In the genomic region with DNA sequence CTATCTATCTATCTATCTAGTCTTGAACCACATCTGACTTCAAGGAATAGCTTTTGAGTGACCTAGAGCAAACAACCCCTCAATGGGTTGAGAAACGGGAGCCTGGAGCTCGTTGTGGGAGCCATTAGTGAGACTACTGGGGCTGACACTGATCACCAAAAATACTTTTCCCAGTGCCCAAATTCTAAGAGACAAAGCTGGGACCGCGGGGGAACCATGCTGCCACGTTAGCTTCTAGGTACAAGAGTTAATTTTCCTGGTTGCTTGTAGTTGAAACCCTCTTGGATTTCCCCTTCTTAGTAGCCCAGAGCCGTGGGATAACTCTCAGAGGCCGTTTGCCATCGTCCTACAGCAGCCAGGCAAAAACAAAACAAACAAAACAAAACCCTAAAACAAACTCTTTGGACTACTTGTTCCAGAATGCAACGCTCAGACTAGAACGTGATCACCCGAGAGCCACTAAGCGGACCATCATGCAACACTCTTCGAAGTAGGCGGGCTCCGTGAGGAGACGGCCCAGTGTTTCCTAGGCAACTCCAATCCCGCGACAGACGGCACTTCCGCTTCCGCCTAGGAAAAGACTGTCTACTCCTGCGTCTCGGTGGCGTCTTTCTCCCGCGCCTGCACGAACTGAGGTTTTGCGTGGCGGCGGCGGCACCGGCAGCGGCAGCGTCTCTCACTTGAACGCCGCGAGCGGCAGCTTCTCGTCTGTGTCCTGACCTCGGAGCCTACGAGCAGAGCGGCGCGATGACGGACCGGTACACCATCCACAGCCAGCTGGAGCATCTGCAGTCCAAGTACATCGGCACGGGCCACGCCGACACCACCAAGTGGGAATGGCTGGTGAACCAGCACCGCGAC, we compare ENCODE assay signal across 8 mouse cellular contexts. TPM values are rescaled to one million over a fixed set of nuclear protein-coding genes. Genes with fewer than 3 reads are reported as not detected.
A peak's percentile ranks its signal among the peaks of the same experiment; 100 is the strongest.
DNase-seq lines count a peak whose midpoint lies in the region; ATAC-seq lines count a peak whose summit lies in the region.

No protein-coding gene starts in this region.

- DNase-seq in adipocyte (ENCODE audit: low spot score), result peak; percentile 97
- peak; percentile 99 for DNase-seq in embryo, embryonic 10 days (ENCODE audit: low spot score)
- peak; percentile 89 for DNase-seq in gastrocnemius, postnatal 10 days
- peak; percentile 99 for DNase-seq in induced T-regulatory cell, adult 2 months (ENCODE audit: low read depth)
- peak; percentile 95 to 97 for DNase-seq in left cerebral cortex, adult 9 months (ENCODE audit: low spot score in 2 of 2)
- peak; percentile 95 for DNase-seq in right cerebral cortex, postnatal 14 days
- DNase-seq in urinary bladder, postnatal 36 days (ENCODE audit: low spot score in 2 of 2), result peak; percentile 93 to 96

- ATAC-seq in megakaryocyte progenitor cell, adult 5-6 weeks (replicated peaks; ENCODE audit: poor library complexity), result peak; percentile 98

RNA-seq across cellular contexts. Expression of a gene that starts 3.0 kb away (rescaled TPM):
- total RNA-seq in gastrocnemius, postnatal 10 days (2021), result 1 to 10 TPM; 4.8 TPM
- total RNA-seq in megakaryocyte progenitor cell, adult 5-6 weeks (2015), result 17.4 and 18.7 TPM in 2 replicates
- total RNA-seq in megakaryocyte progenitor cell, adult 5-6 weeks (2017), result 23.3 and 23.4 TPM in 2 replicates

RNA-seq across cellular contexts. Expression of a gene that starts 44.0 kb away (rescaled TPM):
- total RNA-seq in gastrocnemius, postnatal 10 days (2021), result under 1 TPM; 0.59 to 0.79 TPM
- total RNA-seq in megakaryocyte progenitor cell, adult 5-6 weeks (2015), result 5.1 and 7.6 TPM in 2 replicates
- total RNA-seq in megakaryocyte progenitor cell, adult 5-6 weeks (2017), result 5.7 and 6.8 TPM in 2 replicates

RNA-seq across cellular contexts. Expression of a gene that starts 52.2 kb away (rescaled TPM):
- 100 to 1,000 TPM; 121 to 155 TPM for total RNA-seq in gastrocnemius, postnatal 10 days (2021)
- total RNA-seq in megakaryocyte progenitor cell, adult 5-6 weeks (2015), result 1.1 and 2.2 TPM in 2 replicates
- 0.25 and 1.7 TPM in 2 replicates for total RNA-seq in megakaryocyte progenitor cell, adult 5-6 weeks (2017)

Comparison
In these comparisons a context has a peak if more than half of its experiments do, and no peak if none do; other contexts are left out.
1. Peak in every context shown above with its lines: DNase-seq and ATAC-seq.
2. RNA of a gene that starts 52.2 kb away (total RNA-seq): 121 to 155 TPM in gastrocnemius, postnatal 10 days; 0.25 to 2.2 TPM in megakaryocyte progenitor cell, adult 5-6 weeks; every median in the first group is over 10 times any median in the second.